Mouse (Mus musculus) olfactory bulb, adult 2 months (tissue): ENCODE results near the gene Rbfox3.

ENCODE experiments used
- CTCF ChIP-seq: fragments of 200-500 bp; IDR thresholded peaks from 2 replicates; pipeline ENCODE4 v1.5.1; 2012; ENCODE audit warnings: low read depth, mild to moderate bottlenecking, low read length, moderate library complexity; ENCODE audit not compliant: insufficient read depth
- POLR2A ChIP-seq: fragments of 200-500 bp; IDR thresholded peaks from 2 replicates; pipeline ENCODE4 v1.6.1; 2012; ENCODE audit warnings: mild to moderate bottlenecking, low read depth, low read length, moderate library complexity; ENCODE audit not compliant: insufficient read depth

- no peak for TF ChIP-seq CTCF
- no peak for TF ChIP-seq POLR2A
These were observed 5.1 kb upstream of the Rbfox3 start for GRCm38 (mm10) chr11:118916423-118917030.
